Mouse (Mus musculus) urinary bladder, postnatal 36 days (tissue): ENCODE measurements around the gene Spata4.
"Not testable (repeated sequence)": the region's sequence is repeated elsewhere in the genome, so short reads cannot be mapped to it uniquely, and the experiment has no call there.

Experiments
- DNase-seq, 2 experiments: peaks; one replicate each; pipeline ENCODE4 v3.0.0; 2022; ENCODE audit warnings: low spot score in 2 of 2, mixed read lengths in 1 of 2

Gene Spata4

GRCm38 (mm10) chr8:54600671-54601251 is at the start of gene Spata4:
Gene Spata4, plus strand, starts transcription at chr8:54600781.
- DNase-seq, result peak in 1 of 2 experiments; percentile 4

- DNase-seq, result no peak
Measured at GRCm38 (mm10) chr8:54554921-54555320, 45.7 kb upstream of the Spata4 start.

GRCm38 (mm10) chr8:54562137-54562536 is 38.4 kb upstream of the Spata4 start:
- DNase-seq, result no peak

GRCm38 (mm10) chr8:54565181-54565580 is 35.4 kb upstream of the Spata4 start:
- no peak for DNase-seq

GRCm38 (mm10) chr8:54565603-54566260 is 34.8 kb upstream of the Spata4 start:
- no peak for DNase-seq

GRCm38 (mm10) chr8:54567168-54567567 is 33.4 kb upstream of the Spata4 start:
- no peak for DNase-seq

- no peak for DNase-seq
Measured at GRCm38 (mm10) chr8:54570618-54571609, 29.7 kb upstream of the Spata4 start.

GRCm38 (mm10) chr8:54581436-54581835 is 19.1 kb upstream of the Spata4 start:
- DNase-seq, result no peak

- DNase-seq, result no peak
Measured at GRCm38 (mm10) chr8:54582886-54583285, 17.7 kb upstream of the Spata4 start.

- no peak for DNase-seq
Measured at GRCm38 (mm10) chr8:54594634-54595033, 5.9 kb upstream of the Spata4 start.

GRCm38 (mm10) chr8:54596051-54596450 is 4.5 kb upstream of the Spata4 start:
- no peak for DNase-seq

GRCm38 (mm10) chr8:54596940-54597339 is 3.6 kb upstream of the Spata4 start:
- DNase-seq, result no peak

- DNase-seq, result no peak
Measured at GRCm38 (mm10) chr8:54597386-54597785, 3.2 kb upstream of the Spata4 start.

GRCm38 (mm10) chr8:54603440-54603839 is 2.9 kb downstream of the Spata4 start:
- DNase-seq, result no peak

GRCm38 (mm10) chr8:54609336-54609735 is 8.8 kb downstream of the Spata4 start:
- no peak for DNase-seq

GRCm38 (mm10) chr8:54610238-54610637 is 9.7 kb downstream of the Spata4 start:
- peak; percentile 6 to 60 for DNase-seq

- DNase-seq, result not testable (repeated sequence)
Measured at GRCm38 (mm10) chr8:54616710-54617109, 16.1 kb downstream of the Spata4 start.

GRCm38 (mm10) chr8:54638634-54639033 is 38.1 kb downstream of the Spata4 start:
- DNase-seq, result no peak
